Mouse (Mus musculus) large intestine, adult 2 months (tissue): ENCODE results near the gene Fblim1. TPM values are rescaled to one million over a fixed set of nuclear protein-coding genes. Genes with fewer than 3 reads are reported as not detected.

Experiments
- DNase-seq: peaks from one replicate; pipeline ENCODE4 v3.0.0-alpha.2; 2012; ENCODE audit warnings: low read depth, low spot score
- WGBS: fragments of 180-500 bp; shearing (Covaris S2); methylation state at CpG from one replicate; pipeline ENCODE4 v1.1.7; 2018; 5-methylcytosine and 5-hydroxymethylcytosine counted together
- polyA plus RNA-seq: library from polyadenylated mRNA; depleted of rRNA; stranded (reverse); fragments of >200 nt; gene quantifications from 2 replicates; pipeline ENCODE4 v1.2.3, GENCODE M21; 2012

Gene Fblim1
- polyA plus RNA-seq, 1 experiment = 68.0 TPM

DNA sequence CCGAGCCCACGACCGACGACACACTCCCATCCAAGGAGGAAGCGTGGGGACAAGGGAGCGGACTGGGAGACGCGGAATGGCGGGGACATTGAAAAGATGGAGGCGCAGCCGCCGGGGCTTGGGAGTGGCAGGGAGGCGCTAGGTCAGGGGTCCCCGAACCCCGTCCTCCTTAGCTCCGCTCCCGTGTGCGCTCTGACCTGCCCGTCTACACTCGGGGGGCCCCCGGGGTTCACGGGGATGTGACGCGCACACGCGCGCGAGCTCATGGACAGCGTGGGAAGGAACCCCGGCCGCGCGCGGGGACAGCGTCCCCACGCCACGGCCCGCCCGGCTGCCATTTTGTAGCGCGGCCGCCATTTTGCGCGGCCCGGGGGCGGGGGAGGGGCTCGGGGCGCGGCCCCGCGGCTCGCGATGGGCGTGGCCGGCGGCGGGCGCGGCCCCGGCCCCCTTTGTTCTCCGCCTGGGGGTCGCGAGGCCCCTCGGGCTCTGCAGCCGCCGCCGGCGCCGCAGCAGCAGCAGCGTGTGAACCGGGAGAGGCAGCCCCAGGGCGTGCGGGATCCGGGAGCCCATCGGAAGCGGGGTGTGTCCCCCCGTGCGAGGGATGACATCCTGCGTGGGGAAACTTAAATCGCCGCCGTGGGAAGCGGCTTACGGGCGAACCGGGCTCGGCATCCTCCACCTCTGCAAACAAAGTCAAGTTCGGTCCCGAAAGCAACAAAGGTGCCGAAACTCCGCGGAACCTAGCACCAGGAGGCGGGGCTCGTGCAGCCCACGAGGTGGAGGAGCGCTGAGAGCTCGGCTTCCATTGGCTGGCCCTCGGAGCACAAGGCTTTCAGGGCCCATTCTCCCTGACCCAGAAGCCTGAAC lies 59.3 kb downstream of the Fblim1 start:
- no peak for DNase-seq
- under 1% methylated on average over 81 of the region's 98 CpGs for WGBS

DNA sequence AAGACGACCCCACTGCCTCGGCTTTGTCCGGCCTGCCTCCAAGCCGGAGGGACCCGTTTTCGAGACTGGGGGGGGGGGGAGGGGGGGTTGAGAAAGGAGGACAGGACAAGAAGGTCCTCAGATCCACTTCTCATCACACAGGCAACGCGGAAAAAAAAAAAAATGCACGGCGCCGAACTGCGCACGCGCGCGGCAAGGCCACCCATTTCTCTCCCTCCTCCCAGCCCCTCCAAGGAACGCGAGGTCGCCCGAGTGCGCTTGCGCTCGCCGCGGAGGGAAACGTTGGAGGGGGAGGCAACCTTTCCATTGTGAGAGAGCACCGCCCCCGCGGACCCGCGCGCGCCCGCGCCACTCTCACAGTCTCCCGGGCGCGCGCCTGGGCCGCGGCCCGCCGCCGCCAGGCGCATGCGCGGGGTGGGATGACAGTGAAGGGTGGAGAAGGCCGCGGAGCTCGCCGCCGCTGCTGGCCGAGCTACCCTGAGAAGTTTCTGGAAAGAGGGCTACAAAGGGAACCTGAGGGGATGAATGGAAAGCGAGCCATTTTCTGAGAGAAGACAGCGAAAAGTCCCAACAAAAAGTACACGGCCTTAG lies 60.1 kb downstream of the Fblim1 start:
- under 1% methylated on average over 56 of the region's 56 CpGs for WGBS
- peak; percentile 94 for DNase-seq

DNA sequence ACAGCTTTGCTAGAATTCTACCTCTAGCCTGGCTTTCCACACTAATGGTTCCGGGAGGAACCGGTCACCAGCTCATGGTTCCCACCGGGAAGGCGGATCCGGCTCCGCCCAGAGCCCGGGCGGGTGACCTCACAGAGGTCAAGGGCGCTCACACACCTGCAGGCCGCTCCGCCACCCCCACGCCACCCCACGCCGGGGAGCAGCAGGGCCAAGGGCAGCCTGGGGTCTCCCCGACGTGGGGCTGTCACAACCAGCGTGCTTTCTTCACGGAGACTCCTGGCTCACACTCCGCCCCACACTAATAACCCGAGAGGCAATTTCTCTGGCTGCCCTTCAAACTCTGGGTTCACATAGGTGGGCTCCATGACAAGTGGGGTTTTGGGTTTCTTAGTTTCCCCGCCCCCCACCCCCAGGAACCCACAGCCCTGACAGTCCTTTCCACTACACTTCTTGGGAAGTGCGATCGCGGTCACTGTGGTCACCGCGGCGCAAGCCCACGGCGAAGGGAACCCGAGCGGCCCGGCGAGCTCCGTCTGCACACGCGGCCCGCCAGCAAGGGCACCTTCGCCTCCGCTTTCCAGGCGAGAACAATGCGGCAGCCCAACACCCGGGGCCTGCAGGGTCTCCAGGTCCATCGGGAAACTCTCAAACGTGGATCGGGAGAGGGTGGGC lies 60.7 kb downstream of the Fblim1 start:
- under 1% methylated on average over 45 of the region's 45 CpGs for WGBS
- no peak for DNase-seq

DNA sequence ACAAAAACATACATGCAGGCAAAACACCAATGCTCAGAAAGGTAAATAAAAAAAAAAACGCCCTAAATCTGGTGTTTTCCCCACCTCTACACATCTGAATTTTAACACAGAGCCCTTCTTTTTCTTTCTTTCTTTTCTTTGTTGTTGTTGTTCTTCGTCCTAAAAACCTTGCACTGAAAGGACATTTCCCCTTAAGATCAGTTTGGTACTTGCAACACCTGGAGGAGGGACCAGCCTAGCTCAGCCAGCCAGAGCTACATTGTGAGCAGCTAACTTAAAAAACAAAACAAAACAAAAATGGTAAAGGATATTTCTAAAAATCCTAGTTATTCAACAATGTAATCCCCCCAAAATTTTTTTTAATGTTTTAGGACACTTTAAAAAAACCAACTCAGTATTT lies 61.4 kb downstream of the Fblim1 start:
- WGBS = 24% methylated on average over 2 of the region's 2 CpGs
- DNase-seq = no peak

DNA sequence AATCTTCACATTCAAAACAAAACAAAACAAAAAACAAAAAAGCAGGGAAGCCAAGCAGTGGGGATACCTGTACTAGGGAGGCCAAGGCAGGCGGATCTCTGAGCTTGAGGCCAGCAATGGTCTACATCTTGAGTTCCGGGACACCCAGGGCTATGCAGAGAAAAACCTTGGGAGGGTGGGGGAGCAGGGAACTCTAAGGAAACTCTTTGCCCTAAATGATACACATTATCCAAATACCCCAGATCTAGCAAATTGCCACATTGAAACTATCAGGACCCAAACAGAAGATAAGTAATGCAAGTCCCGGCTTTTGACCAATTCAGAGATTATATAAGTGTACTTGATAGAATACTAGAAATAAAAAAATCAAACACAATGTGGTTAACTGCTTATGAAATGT lies 62.3 kb downstream of the Fblim1 start:
- DNase-seq = no peak
- 95% methylated on average over 3 of the region's 3 CpGs for WGBS

DNA sequence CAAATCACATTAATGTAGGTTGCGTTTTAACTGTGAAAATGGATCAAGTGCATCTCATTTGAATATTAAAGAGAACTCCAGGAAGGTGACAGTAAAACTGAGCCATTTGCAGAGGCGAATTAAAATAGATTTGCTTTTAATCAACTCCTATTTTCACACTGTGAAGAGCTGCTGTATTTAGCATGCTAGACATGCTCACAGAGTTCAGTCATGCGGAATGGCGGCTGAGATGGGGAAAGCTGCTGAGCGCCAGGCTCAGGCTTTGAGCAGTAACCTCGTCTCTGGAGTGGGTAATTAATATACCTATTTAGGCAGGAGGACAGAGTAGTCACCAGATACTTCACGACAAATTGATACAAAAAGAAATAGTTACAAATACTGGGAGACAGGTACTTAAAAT lies 64.0 kb downstream of the Fblim1 start:
- 82% methylated on average over 7 of the region's 7 CpGs for WGBS
- DNase-seq = no peak

DNA sequence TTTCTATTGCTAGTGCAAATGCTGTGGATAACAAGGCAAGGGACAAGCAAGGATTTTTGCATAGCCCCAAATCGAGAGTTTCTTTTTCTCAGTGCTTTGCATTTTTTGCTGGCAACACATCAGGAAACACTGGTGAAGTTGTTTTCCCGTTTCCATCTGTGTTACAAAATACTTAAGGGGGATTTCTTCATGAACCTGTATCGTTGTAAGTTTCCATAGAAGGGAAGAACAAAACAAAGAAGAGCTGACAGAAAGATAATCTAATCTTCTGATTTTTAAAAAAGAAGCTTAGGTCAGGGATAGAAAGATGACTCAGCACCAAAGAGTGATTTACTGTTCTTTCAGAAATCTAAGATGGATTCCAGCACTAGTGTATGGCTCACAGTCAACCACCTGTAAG lies 65.1 kb downstream of the Fblim1 start:
- 73% methylated on average over 3 of the region's 3 CpGs for WGBS
- no peak for DNase-seq

DNA sequence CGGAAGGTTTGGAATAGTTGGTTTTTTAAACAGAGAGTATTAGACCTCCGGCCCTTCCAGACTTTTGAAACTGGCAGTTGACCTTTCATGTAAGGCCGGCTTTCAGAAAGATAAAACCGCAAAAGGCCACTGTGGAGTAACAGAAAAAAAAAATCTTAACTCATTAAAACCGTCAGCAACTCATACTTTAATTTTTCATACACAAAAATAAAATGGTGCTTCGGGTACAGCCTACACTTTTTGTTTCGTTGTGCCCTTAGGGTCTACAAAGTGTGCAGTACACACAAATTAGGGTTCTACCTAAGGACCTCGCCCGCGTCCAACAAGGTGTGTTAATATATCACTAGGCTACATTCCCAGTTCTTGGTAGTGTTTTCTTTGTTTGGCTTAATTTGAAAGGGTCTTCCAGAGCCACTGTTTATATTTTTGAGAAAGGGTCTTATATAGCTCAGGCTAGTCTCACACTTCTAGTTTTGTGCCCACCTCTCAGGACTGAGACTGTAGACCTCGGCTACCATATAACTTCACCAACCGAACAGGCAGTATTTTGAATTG lies 66.6 kb downstream of the Fblim1 start:
- DNase-seq = no peak
- 15% methylated on average over 12 of the region's 12 CpGs for WGBS

DNA sequence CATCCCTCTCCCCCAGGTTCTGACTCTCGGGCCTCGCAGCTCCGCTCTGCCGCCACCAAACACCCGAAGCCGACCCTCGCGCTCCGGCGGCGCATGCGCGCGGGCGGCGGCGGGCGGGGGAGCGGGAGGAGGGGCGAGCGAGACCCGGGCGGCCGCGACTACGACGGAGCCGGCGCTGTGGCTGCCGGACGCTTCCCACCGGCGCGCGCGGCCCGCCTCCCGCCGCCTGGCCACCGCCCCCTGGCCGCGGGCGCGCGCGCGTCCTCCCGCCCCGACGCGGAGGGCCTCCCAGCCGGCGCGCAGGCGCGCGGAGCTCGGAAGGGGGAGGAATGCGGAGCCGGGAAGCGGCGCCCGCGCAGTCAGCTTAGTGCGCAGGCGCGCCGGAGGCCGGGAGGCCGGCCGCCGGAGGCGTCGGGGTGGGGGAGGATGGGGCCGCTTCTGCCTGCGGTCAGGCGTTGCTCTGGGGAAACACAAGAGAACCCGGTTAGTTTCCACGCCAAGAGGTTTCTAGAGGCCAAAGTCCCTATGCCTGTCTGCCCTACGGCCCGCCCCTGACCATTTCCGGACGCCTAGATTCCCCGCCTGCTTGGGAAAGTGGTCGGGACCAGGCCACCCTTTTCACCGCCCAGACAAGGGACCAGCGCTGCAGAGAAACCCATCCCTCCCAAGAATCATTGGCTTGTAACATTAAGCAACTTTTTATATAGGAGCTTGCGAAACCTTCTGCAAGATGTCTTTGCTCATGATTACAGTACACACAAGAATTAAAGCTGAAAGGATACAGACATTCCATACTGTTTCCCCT lies 67.3 kb downstream of the Fblim1 start, which contains the start of gene Spen:
Gene Spen, minus strand, starts transcription at position 190 of the 805 bp plus-strand sequence.
- no peak for DNase-seq
- under 1% methylated on average over 81 of the region's 88 CpGs for WGBS

DNA sequence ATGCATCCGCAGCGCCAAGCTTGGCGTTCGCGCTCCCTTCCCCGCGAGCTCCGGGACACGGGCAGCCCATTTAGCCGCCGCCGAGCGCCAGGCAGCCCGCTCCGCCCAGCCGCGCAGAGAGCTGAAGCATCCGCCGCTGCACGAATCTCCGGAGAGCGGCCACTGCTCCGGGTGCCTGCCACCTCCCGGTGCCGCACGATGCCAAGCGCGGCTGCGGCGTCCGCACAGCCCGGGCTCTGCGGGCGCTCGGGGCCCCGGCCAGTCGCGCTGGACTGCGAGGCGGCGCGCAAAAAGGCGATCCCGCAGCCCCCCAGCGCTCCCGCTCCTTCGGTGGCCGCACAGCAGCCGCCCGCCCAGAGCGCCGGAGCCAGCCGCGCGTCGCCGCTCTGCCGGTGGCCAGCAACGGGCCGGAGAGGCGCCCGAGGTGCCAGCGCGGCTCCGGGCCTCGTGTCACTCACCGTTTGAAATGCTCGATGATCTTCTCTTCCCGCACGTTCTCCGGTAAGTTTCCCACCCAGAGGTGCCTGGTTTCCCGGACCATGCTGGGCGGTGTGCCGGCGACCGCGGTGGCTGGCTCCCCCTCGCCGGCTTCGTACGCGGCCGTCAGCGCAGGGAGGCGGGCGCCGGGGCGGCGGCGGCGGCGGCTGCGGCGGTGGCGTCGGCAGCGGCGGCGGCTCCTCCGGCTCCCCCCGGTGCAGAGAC lies 68.0 kb downstream of the Fblim1 start:
- no peak for DNase-seq

DNA sequence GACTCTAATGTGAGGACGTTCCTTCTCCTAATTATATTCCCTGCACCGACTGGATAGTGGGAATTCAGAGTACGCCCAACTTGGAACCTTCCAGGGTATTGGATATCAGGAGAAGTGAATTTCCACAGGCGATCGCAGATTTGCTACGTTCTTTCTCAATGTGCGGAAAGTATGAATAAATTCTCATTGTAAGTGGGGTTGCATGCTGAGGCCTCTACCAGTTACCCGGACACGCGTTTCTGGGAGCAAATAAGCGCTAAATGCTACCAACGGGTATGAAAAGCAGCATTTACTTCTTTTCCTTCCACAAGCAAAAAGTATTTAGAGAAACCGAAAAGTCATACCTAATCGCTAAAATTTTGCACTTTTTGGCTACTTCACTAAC lies 68.7 kb downstream of the Fblim1 start:
- DNase-seq = no peak
- WGBS = under 1% methylated on average over 14 of the region's 14 CpGs

More for the DNA sequence above, 68.0 kb downstream of the Fblim1 start:
- under 1% methylated on average over 101 of the region's 101 CpGs for WGBS

DNA sequence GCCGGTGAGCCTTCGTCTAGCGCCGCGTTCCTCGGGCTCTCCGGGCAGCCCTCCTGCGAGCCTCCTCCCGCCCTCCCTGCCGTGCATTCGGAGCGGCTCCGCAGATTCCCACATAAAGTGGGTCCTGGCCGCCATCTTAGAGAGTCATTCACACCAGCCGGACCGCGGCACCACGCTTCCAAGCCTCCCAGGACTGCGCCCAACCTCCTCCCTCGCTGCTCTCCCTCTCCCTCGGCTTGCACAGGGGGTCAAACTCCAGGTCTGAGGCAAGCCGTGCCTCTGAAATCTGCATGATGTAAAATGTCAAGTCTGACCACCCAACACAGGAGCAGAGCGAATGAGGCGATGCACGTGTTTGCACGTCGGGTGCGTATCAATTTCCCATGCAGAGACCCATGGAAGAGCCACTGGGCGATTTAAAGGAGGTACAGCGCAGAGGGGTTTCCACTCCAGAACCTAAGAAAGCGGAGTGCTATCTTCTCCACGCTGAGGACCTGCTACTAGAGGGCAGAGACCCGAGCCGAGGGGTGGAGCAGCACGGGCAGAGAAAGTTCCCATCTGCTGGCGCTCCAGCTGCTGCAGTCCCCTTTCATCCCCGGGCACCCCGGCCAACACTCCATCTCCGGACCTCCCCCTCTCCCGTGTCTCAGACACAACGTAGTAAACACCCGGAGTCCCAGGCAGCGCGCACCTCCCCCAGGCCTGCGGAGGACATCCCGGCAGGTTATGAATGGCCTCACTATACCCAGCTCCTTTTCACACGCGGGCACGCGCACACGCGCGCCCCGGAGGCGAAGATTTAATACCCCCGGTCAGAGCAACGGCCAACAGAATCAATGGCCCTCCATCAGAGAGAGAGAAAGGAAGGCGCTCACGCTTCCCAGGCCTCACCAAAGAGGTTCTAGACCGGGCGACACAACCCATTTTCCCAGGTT lies 69.3 kb downstream of the Fblim1 start:
- no peak for DNase-seq
- WGBS = under 1% methylated on average over 61 of the region's 61 CpGs

DNA sequence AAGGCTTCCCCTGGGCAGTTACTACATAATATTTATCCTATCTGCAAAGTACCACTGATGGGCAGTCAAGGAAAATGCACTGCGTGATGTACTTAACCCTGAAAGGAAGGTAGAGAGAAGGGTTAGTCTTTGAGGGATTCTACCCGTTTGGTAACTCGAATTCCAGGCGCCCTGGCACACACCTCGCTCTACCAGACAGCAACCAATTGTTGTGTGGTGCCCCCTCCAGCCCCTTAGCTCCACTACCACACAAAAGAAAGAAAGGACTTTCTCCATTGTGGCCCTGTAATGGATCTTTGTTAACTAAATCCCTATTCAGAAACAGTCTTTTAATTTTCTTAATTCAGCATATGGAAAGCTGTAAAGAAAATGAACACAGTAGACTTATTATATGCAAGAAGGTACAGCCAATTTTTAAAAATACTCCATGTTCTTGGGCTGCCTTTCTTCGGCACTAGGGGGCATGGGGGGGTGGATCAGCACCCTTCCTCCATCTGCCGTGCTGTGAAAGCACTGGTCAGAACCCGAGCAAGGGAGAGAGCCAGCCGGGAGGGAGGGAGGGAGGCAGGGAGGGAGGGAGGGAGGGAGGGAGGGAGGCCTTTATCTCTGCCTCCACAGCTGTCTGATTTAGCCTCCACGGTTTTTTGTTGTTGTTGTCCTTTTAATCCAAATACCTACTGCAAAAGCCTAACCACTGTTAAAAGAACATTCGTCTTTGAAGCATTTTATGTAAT lies 70.8 kb downstream of the Fblim1 start:
- 36% methylated on average over 9 of the region's 11 CpGs for WGBS
- no peak for DNase-seq

DNA sequence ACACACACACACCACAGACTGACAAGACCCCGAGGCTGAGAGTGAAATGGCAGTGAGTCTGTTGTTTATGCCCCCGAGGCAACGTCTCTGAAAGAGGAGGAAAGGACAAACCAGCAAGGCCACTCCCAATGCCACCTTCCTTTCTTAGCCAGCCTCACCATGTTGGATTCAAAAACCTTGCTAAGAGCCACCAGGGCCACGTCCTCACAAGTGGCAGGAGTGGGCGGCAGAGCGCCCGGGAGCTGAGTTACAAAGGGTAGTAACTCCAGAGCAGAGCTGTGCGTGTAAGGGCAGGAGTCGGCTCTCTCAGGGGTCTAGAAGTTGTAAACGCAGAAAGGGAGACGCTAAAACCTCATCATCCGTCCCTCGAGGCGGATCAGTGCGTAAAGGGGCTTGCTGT lies 74.9 kb downstream of the Fblim1 start:
- 76% methylated on average over 15 of the region's 15 CpGs for WGBS
- DNase-seq = no peak

DNA sequence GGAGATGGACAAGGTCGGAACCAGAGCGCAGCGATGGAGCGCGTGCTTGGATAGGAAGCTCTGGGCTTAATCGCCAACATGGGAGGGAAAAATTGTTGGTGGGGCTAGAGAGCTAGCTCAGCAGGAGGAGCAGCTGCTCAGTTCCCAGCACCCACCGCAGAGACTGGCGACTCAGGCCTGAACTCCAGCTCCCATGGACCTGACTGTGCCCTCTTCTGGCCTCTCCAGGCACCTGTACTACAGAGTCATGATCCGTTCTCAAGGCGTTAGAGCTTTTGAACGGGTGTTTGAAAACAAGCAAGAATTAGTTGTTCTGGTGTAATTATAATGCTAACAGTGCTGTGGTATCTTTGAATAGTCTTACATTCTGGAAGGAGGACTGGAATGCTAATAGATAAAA lies 77.0 kb downstream of the Fblim1 start:
- DNase-seq = no peak
- WGBS = 94% methylated on average over 11 of the region's 11 CpGs

DNA sequence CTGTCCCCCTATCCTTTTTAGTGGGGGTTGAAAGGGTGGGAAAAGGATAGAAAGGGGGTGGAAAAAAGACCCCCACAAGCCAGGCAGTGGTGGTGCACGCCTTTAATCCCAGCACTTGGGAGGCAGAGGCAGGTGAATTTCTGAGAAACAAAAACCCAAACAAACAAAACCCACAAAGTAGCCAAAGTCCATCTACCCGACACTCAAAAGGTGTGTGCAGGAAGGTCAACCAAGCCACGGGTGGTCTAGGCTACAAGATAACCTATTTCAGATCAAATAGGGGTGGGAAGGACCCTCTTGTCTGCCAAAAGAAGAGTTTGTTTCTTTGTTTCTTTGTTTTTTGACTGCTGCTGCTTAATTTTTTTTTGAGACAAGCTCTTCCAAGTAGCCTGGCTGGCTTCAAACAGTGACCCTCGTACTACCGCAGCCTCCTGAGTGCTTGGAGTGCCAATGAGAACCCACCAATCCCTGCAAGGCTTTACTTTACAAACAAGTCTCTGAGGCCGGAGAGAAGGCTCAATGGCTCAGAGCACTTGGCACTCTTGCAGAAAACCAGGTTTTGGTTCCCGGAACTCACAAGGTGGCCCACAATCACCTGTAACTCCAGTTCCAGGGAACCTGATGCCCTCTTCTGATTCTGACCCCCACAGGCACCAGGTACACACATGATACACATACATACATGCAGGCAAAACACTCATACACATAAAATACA lies 78.8 kb downstream of the Fblim1 start:
- DNase-seq = no peak
- WGBS = 70% methylated on average over 7 of the region's 7 CpGs
